21 mouse cellular contexts compared by ENCODE assay signal in the genomic region with DNA sequence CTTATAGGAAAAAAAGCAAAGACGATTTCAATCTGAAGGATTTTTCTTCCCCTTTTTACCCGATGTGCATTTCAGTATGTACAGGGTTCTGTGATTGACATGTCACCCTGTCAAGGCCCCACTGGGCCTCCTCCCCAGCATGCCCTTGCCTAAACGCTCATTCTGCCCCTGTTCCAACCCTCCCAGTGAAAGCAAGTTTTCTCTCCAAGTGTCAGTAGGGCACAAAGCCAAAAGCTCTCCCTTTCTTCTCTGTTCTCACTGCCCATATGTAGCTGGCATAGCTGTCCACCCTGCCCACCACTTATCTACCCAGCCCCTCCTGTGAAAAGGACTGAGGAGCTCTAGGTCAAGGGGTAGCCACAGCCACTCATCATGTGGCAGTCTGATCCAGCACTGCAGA. TPM values are rescaled to one million over a fixed set of nuclear protein-coding genes. Genes with fewer than 3 reads are reported as not detected.
DNase-seq lines count a peak whose midpoint lies in the region; ATAC-seq and TF ChIP-seq lines count a peak whose summit lies in the region.
"Had no signal": no experiment of that assay in that cellular context is flagged by ENCODE, and none has a peak within 500 bp of the region (broad histone marks: within the 10 kb centered on the region; RNA-seq: fewer than 3 reads in every experiment).

No protein-coding gene starts in this region.

- no peaks in the 10 kb centered on the region for H3K27me3 ChIP-seq in midbrain, embryonic 15.5 days (replicated peaks)
- H3K27me3 ChIP-seq: CH12.LX; embryonic facial prominence, embryonic 12.5 days; liver, embryonic 15.5 days had no signal

- TF ChIP-seq CTCF in layer of hippocampus, adult 2 months (conservative IDR thresholded peaks at IDR 0.05), result no peak

- peak overlapping the region; percentile 65 for H3K27ac ChIP-seq in layer of hippocampus, adult 2 months
- no peak overlapping the region for H3K27ac ChIP-seq in midbrain, embryonic 15.5 days
- H3K27ac ChIP-seq: heart, adult 2 months; liver, embryonic 15.5 days had no signal

- no peak overlapping the region for H3K9ac ChIP-seq in midbrain, embryonic 15.5 days
- H3K9ac ChIP-seq: embryonic facial prominence, embryonic 12.5 days; liver, embryonic 15.5 days had no signal

- H3K4me3 ChIP-seq in layer of hippocampus, adult 2 months, result no peak overlapping the region
- no peak overlapping the region for H3K4me3 ChIP-seq in midbrain, embryonic 15.5 days
- H3K4me3 ChIP-seq: embryonic facial prominence, embryonic 12.5 days; heart, adult 2 months; liver, embryonic 15.5 days had no signal

- peak; percentile 30 for DNase-seq in adrenal gland, postnatal 10 days
- no peak for DNase-seq in adrenal gland, adult 8-10 months
- DNase-seq in layer of hippocampus, adult 2 months (ENCODE audit: low spot score in 2 of 2), result no peak
- DNase-seq in layer of hippocampus, adult 8-10 months (ENCODE audit: low spot score in 2 of 2), result no peak
- no peak for DNase-seq in B cell, adult 2 months
- no peak for DNase-seq in T-cell, adult 2 months (ENCODE audit: low spot score)
- DNase-seq: adrenal gland, postnatal 25 days; cerebellum, adult 8-10 months; gastrocnemius, postnatal 10 days; heart, adult 2 months; heart, postnatal 14 days; kidney, postnatal 14 days; layer of hippocampus, adult 9-11 months; right cerebral cortex, postnatal 14 days; thymus, postnatal 14 days had no signal

- no peak overlapping the region for H3K4me2 ChIP-seq in midbrain, embryonic 15.5 days
- H3K4me2 ChIP-seq: embryonic facial prominence, embryonic 12.5 days; liver, embryonic 15.5 days had no signal

- H3K4me1 ChIP-seq in midbrain, embryonic 15.5 days, result peaks cover 35% of the 10 kb centered on the region
- H3K4me1 ChIP-seq: liver, embryonic 15.5 days had no signal

- no peaks in the 10 kb centered on the region for H3K9me3 ChIP-seq in midbrain, embryonic 15.5 days
- H3K9me3 ChIP-seq: embryonic facial prominence, embryonic 12.5 days; liver, embryonic 15.5 days had no signal

- no peaks in the 10 kb centered on the region for H3K36me3 ChIP-seq in midbrain, embryonic 15.5 days (replicated peaks)
- H3K36me3 ChIP-seq: embryonic facial prominence, embryonic 12.5 days; liver, embryonic 15.5 days had no signal

- peak; percentile 36; the same call in 1 of the 2 replicates for ATAC-seq in common myeloid progenitor, adult 5-6 weeks (replicated peaks; ENCODE audit: low read depth, poor library complexity, severe bottlenecking)
- 0 out of 2 replicates have a peak, but pooled peaks have one; percentile 13 for ATAC-seq in midbrain, embryonic 15.5 days (replicated peaks)
- ATAC-seq: intestine, embryonic 16.5 days had no signal

- 34% methylated on average over 3 of the region's 3 CpGs for WGBS in midbrain, embryonic 15.5 days

RNA-seq across cellular contexts. Expression of gene Lrrc4, which starts 17.8 kb away (rescaled TPM):
- total RNA-seq in adrenal gland, postnatal 10 days (2021), result 1 to 10 TPM; 5.2 to 5.9 TPM
- 1 to 10 TPM; 5.9 to 8.0 (median 7.1) TPM for total RNA-seq in adrenal gland, adult 8-10 months (2022)
- total RNA-seq in layer of hippocampus, adult 2 months (2021), result 10 to 100 TPM; 96.2 to 98.8 TPM
- total RNA-seq in layer of hippocampus, adult 8-10 months (2022), result 10 to 100 TPM; 89.1 to 97.1 (median 91.5) TPM
- total RNA-seq in common myeloid progenitor, adult 5-6 weeks (2017), result 0.37 TPM in 1 of 2 replicates, not detected in the other
- polyA plus RNA-seq in midbrain, embryonic 15.5 days (2015; fragmentation: Nextera tagmentation; extraction: Ambion mirVana), result 7.0 and 7.6 TPM in 2 replicates

Comparison
In these comparisons a context has a peak if more than half of its experiments do, and no peak if none do; other contexts are left out.
1. RNA of gene Lrrc4, which starts 17.8 kb away (total RNA-seq): 96.2 to 98.8 TPM in layer of hippocampus, adult 2 months and 89.1 to 97.1 TPM in layer of hippocampus, adult 8-10 months; 5.9 to 8.0 TPM in adrenal gland, adult 8-10 months, 5.2 to 5.9 TPM in adrenal gland, postnatal 10 days and 0.37 TPM in common myeloid progenitor, adult 5-6 weeks; every median in the first group is over 10 times any median in the second.